Mouse (Mus musculus) lung, embryonic 15.5 days (tissue): ENCODE measurements at regions not wholly inside any gene's neighbourhood (a gene's known extent, or its start where the extent isn't known, plus 50 kb on each side); places are given as distances from the start of the nearest gene placed in this dataset.

Source experiments
- ATAC-seq: fragments of 200-750 bp; cut with Nextera tagmentation; 2 replicates; pipeline ENCODE4 v1.8.0; 2017; ENCODE audit warnings: moderate number of reproducible peaks, borderline replicate concordance; ENCODE audit not compliant: low FRiP score, low TSS enrichment; ENCODE audit errors: extremely low read depth
- H3K27ac ChIP-seq: fragments of 300-500 bp; sonication (generic); 2 replicates; pipeline ENCODE4 v1.5.1; 2015; ENCODE audit warnings: moderate library complexity, mild to moderate bottlenecking, inconsistent platforms
- H3K27me3 ChIP-seq: fragments of 300-500 bp; sonication (generic); 2 replicates; pipeline ENCODE4 v1.6.1; 2015; ENCODE audit warnings: inconsistent platforms
- H3K36me3 ChIP-seq: fragments of 300-500 bp; sonication (generic); 2 replicates; pipeline ENCODE4 v1.6.1; 2015; ENCODE audit warnings: inconsistent platforms
- H3K4me1 ChIP-seq: fragments of 300-500 bp; sonication (generic); 2 replicates; pipeline ENCODE4 v1.6.1; 2015; ENCODE audit warnings: inconsistent platforms
- H3K4me2 ChIP-seq: fragments of 300-500 bp; sonication (generic); 2 replicates; pipeline ENCODE4 v1.6.1; 2015; ENCODE audit warnings: inconsistent platforms, mild to moderate bottlenecking, moderate library complexity
- H3K4me3 ChIP-seq: fragments of 300-500 bp; sonication (generic); 2 replicates; pipeline ENCODE4 v1.5.1; 2015; ENCODE audit warnings: mild to moderate bottlenecking, inconsistent platforms
- H3K9ac ChIP-seq: fragments of 300-500 bp; sonication (generic); 2 replicates; pipeline ENCODE4 v1.6.1; 2015; ENCODE audit warnings: inconsistent platforms
- H3K9me3 ChIP-seq: fragments of 300-500 bp; sonication (generic); 2 replicates; pipeline ENCODE4 v1.6.1; 2016; ENCODE audit warnings: inconsistent platforms
- WGBS: fragments of 180-500 bp; shearing (Covaris S2); methylation state at CpG from one replicate; pipeline ENCODE4 v1.1.7; 2015; 5-methylcytosine and 5-hydroxymethylcytosine counted together

- Histone ChIP-seq H3K4me3 (no peak overlapping the region), H3K4me2 (no peak overlapping the region), H3K9me3 (no peaks in the 10 kb centered on the region), H3K36me3 (no peaks in the 10 kb centered on the region), H3K27me3 (no peaks in the 10 kb centered on the region), H3K9ac (no peak overlapping the region), H3K4me1 (no peaks in the 10 kb centered on the region), H3K27ac (no peak overlapping the region)
- ATAC-seq: no peak
- 87% methylated on average over 2 of the region's 2 CpGs for WGBS
These were observed 364.0 kb downstream of the Cntnap4 start for GRCm38 (mm10) chr8:112933815-112934214.

DNA sequence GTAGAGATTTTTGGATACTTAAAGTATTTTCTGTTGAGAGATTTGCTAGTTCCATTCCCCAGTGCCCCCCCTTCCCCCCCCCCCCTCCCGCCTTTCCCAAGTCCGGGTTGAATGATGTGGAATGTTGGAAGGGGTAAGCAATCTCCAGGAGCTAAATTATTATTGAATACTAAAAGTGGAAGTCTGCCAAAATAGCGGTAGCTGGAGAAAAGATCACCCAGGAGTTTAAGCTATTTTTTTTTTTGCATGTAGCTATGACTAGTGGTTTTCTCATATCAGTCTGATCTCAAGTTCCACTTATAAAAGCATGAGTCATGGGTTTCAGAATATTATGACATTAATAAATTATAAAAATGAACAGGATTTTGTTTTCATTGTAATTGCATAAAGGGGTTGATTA lies 365.6 kb downstream of the Cntnap4 start:
- Histone ChIP-seq H3K27me3 (no peaks in the 10 kb centered on the region), H3K9ac (no peak overlapping the region), H3K4me3 (no peak overlapping the region), H3K36me3 (no peaks in the 10 kb centered on the region), H3K27ac (no peak overlapping the region), H3K4me1 (no peaks in the 10 kb centered on the region), H3K4me2 (no peak overlapping the region), H3K9me3 (no peaks in the 10 kb centered on the region)
- 21% methylated on average over 3 of the region's 3 CpGs for WGBS
- no peak for ATAC-seq

DNA sequence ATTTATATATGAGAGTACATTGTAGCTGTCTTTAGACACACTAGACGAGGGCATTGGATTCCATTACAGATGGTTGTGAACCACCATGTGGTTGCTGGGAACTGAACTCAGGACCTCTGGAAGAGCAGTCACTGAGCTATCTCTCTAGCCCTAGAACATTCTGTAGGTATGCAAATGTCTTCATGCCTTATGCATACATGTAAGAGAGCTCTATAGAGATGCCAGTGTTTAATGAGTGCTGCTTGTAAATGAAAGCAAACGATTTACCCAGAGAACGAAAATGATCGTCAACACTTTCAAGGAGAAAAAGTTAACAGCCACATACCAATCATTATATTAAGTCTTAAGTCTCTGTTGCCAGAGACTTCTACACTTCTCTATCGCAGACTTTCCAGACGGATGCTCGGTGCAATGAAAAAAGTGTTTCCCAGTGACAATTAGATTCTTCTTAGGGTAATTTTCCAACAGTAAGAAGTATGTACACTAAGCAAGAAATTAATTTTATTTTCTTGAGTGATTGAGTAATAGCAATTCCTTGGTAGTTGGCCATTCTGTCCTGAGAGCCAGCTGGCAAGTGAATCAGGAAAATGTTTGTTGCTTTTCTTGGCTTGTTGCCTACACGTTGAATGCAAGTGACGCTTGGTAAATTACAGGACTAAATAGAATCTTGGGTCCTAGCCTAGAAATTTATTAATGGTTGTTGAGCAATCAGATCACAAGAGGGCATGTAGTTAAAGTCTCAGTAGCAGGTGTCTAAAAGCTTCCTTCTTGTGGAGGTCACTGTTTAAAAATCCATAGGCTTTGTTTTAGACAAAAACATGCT lies 366.3 kb downstream of the Cntnap4 start:
- Histone ChIP-seq H3K9ac (no peak overlapping the region), H3K9me3 (no peaks in the 10 kb centered on the region), H3K4me3 (no peak overlapping the region), H3K4me2 (no peak overlapping the region), H3K4me1 (no peaks in the 10 kb centered on the region), H3K36me3 (no peaks in the 10 kb centered on the region), H3K27me3 (no peaks in the 10 kb centered on the region; the same call in 1 of the 2 replicates), H3K27ac (no peak overlapping the region)
- peak; percentile 76; the same call in 1 of the 2 replicates for ATAC-seq
- 59% methylated on average over 9 of the region's 9 CpGs for WGBS

GRCm38 (mm10) chr8:112972418-112972817 lies 402.6 kb downstream of the Cntnap4 start:
- 8% methylated on average over 6 of the region's 6 CpGs for WGBS
- no peak overlapping the region for H3K9ac ChIP-seq
- H3K27ac ChIP-seq: no peak overlapping the region
- H3K9me3 ChIP-seq: no peaks in the 10 kb centered on the region
- ATAC-seq: no peak
- no peaks in the 10 kb centered on the region for H3K36me3 ChIP-seq
- H3K4me2 ChIP-seq: no peak overlapping the region
- no peaks in the 10 kb centered on the region for H3K4me1 ChIP-seq
- no peaks in the 10 kb centered on the region for H3K27me3 ChIP-seq
- H3K4me3 ChIP-seq: no peak overlapping the region

GRCm38 (mm10) chr8:112975734-112976133 lies 405.9 kb downstream of the Cntnap4 start:
- Histone ChIP-seq H3K9me3 (no peaks in the 10 kb centered on the region), H3K27ac (no peak overlapping the region), H3K36me3 (no peaks in the 10 kb centered on the region), H3K9ac (no peak overlapping the region), H3K4me1 (no peaks in the 10 kb centered on the region), H3K4me3 (no peak overlapping the region), H3K27me3 (no peaks in the 10 kb centered on the region), H3K4me2 (no peak overlapping the region)
- WGBS: 58% methylated on average over 2 of the region's 2 CpGs
- no peak for ATAC-seq

- Histone ChIP-seq H3K27ac (no peak overlapping the region), H3K36me3 (no peaks in the 10 kb centered on the region), H3K9ac (no peak overlapping the region), H3K4me1 (no peaks in the 10 kb centered on the region), H3K27me3 (no peaks in the 10 kb centered on the region), H3K9me3 (no peaks in the 10 kb centered on the region), H3K4me3 (no peak overlapping the region), H3K4me2 (no peak overlapping the region)
- WGBS: 77% methylated on average over 2 of the region's 2 CpGs
- ATAC-seq: no peak
These were observed 406.5 kb downstream of the Cntnap4 start for GRCm38 (mm10) chr8:112976312-112976711.

DNA sequence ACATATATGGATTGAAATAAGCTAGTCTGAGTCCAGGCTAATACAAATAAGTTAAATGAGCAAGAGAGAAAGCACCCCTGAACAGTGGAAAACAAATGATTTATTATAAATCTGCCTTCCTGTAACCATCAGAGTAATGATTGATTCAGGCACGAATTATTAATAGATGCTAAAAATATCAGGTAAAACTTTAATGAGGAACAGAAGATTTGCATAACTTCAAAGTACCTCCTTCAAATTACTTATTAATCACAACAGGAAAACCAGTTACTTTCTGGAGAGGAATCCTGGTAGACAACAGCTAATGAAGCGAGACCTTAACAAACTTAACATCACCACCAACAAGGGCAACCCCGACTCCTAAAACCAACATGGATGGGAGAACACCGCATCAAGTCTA lies 423.9 kb downstream of the Cntnap4 start:
- WGBS: 75% methylated on average over 4 of the region's 4 CpGs

GRCm38 (mm10) chr8:113007356-113007755 lies 437.5 kb downstream of the Cntnap4 start:
- H3K9ac ChIP-seq: no peak overlapping the region
- H3K27me3 ChIP-seq: no peaks in the 10 kb centered on the region
- H3K4me1 ChIP-seq: no peaks in the 10 kb centered on the region
- WGBS: 43% methylated on average over 4 of the region's 4 CpGs
- ATAC-seq: no peak
- H3K9me3 ChIP-seq: no peaks in the 10 kb centered on the region
- H3K36me3 ChIP-seq: no peaks in the 10 kb centered on the region
- no peak overlapping the region for H3K4me2 ChIP-seq
- H3K27ac ChIP-seq: no peak overlapping the region
- no peak overlapping the region for H3K4me3 ChIP-seq

More for the DNA sequence above, 423.9 kb downstream of the Cntnap4 start:
- Histone ChIP-seq H3K9me3 (no peaks in the 10 kb centered on the region), H3K4me1 (no peaks in the 10 kb centered on the region), H3K27ac (no peak overlapping the region), H3K4me3 (no peak overlapping the region), H3K4me2 (no peak overlapping the region), H3K27me3 (no peaks in the 10 kb centered on the region), H3K9ac (no peak overlapping the region), H3K36me3 (no peaks in the 10 kb centered on the region)
- ATAC-seq: no peak

DNA sequence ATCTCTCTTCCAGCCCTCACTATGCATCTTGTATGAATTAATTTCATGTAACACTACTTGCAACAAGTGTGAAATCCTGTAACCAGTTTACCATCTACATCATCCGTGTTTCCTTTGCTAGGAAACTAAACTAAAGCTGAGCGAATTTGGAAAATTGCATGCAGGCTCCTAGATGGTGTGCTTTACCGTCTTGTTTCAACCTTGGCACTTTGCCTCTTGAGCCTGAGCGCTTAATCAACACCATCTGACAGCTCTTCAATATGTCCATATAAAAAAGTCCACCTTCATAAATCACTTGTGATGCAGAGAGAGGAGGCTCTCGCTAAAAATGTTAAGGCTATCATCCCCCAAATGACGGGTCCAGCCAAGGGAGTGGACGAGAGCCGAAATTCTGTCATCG lies 459.0 kb downstream of the Cntnap4 start:
- no peak for ATAC-seq
- H3K27ac ChIP-seq: no peak overlapping the region
- WGBS: 75% methylated on average over 9 of the region's 9 CpGs
- H3K36me3 ChIP-seq: no peaks in the 10 kb centered on the region
- no peaks in the 10 kb centered on the region for H3K27me3 ChIP-seq
- H3K4me3 ChIP-seq: no peak overlapping the region
- no peak overlapping the region for H3K9ac ChIP-seq
- no peaks in the 10 kb centered on the region for H3K9me3 ChIP-seq
- no peak overlapping the region for H3K4me2 ChIP-seq
- no peaks in the 10 kb centered on the region for H3K4me1 ChIP-seq

DNA sequence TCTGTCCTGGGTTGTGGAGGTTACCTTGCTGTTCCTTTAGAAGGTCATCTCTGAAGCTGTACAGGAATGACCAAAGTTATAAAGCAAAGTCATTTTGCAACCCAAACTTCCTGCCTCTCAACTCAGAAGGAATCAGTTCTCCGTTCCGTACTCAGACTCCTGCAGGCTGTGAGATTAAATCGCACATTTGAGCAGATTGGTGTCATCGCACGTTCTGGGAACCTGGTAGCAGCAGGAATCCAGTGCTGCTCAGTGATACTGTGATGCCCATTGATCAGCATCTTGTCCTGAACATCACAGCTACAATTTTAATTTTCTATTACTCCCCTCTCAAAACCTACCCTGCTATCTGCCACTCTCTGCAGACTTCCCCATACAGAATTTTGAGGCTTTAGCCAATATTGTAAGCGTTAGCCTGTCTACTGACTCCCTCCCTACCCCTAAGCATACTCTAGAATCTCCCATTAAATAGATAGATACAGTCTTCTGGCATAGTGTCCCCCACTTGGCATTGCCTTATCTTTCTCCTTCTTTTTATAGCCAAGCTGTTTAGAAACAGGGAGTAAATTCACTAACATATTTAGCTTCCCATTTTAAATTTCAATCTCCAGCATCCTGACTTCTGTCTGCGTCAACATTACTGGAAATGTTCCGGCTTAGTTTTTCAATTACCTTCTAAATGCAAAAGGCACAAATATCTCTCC lies 482.1 kb downstream of the Cntnap4 start:
- ATAC-seq: no peak
- Histone ChIP-seq H3K36me3 (no peaks in the 10 kb centered on the region), H3K4me3 (no peak overlapping the region), H3K27me3 (no peaks in the 10 kb centered on the region), H3K27ac (no peak overlapping the region), H3K9ac (no peak overlapping the region), H3K4me2 (no peak overlapping the region), H3K9me3 (no peaks in the 10 kb centered on the region), H3K4me1 (no peaks in the 10 kb centered on the region)
- WGBS: 78% methylated on average over 8 of the region's 8 CpGs

DNA sequence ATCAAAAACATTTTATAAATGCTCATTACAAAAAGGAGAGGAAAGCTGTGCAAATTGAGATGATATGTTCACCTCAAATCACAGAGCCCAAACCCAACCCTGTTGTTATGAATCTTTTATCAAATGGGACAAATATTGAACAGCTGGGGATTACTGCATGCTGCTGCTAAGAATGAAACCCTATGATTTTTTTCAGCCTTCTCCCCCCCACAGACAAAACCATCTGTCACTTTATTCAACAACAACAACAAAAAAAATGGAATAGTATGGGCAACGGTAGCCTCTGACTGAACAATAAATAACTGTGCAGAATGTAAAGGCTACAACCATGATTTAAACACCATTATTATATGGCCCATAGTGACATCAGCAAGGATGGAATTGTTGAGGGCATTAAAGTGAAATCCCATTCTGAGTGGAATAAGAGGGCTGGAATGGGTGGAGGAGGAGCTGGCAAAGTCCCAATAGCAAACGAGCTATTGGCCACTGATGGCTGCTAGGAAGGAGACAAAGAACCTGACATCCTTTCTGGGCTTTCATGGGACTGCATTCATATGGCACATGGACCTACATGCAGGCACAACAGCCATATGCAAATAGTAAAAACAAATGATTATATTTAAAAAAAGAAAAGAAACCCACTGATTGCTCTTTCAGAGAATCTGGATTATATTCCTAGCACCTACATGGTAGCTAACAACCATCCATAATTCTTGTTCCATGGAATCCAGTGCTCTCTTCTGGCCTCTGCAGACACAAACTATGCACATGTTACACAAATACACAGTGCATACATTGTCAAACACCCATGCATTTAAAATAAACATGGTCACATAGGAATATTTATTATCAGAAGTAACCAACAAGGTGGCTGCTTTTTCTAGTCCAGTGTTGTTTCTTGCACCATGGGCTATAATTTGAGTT lies 495.7 kb downstream of the Cntnap4 start:
- no peaks in the 10 kb centered on the region for H3K27me3 ChIP-seq
- H3K4me1 ChIP-seq: no peaks in the 10 kb centered on the region
- no peak for ATAC-seq
- H3K27ac ChIP-seq: no peak overlapping the region
- 31% methylated on average over 2 of the region's 2 CpGs for WGBS
- no peak overlapping the region for H3K4me2 ChIP-seq
- no peak overlapping the region for H3K9ac ChIP-seq
- no peaks in the 10 kb centered on the region for H3K36me3 ChIP-seq
- H3K4me3 ChIP-seq: no peak overlapping the region
- H3K9me3 ChIP-seq: no peaks in the 10 kb centered on the region
